Mouse (Mus musculus): Measurements from ENCODE around the gene Gdf10.

Gdf10 gene

DNA sequence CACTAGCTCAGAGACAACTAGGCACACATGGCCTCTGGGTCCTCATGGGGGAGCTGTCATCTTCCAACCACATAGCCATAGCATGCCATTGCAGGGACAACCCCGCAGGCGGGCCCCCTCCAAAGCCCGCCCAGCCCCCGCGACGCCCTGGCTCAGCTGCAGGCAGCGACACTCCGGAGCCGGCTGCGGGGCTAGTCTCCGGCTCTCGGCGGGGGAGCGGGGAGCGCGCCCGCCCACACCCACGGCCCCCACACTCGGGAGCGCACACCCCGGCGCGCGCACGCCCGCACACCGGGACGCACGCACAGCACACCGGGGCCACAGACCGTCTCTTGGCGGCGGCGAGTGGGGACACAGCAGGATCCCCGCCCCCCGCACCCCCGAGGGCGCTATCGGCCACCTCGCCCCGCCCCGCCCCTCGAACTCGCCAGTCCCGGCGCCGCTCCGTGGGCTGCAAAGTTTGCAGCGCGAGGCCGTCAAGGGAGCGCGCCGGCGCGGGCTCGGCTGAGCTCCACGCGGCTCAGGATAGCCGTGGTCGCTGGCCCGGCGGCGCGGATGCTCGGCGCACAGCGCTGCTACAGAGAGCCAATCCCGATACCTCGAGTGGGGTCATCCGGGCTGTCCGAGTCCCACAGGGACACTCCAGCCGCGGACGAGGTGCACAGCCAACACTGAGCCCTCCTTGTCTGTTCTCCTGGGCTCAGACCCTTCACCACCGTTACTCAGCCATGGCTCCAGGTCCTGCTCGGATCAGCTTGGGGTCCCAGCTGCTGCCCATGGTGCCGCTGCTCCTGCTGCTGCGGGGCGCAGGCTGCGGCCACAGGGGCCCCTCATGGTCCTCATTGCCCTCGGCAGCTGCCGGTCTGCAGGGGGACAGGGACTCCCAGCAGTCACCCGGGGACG, at the start of gene Gdf10:
Gene Gdf10 (plus strand): TSS at position 420 of the 903 bp plus-strand sequence.
- DNase-seq (ENCODE audit: low spot score in 2 of 2) = peak in 1 of 2 experiments; percentile 32

DNA sequence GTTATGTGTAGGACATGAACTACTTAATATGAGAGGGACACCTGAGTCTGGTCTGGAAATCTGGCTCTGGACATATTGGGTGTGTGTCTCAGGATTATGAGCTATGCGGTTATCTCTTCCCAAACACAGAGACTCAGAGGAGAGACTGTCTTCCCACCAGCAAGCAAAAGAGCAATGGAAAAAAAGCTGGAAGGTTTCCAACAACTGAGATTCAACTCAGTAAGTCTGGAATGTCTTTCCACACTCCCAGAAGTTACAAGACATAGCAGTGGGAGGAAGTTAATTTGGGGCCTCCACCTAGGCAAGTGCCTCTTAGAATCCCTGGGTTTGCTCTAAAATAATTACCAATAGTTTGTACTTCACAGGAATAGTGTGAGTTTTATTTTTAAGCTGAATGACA, 44.6 kb upstream of the Gdf10 start:
- no peak for DNase-seq (ENCODE audit: low spot score in 2 of 2)

DNA sequence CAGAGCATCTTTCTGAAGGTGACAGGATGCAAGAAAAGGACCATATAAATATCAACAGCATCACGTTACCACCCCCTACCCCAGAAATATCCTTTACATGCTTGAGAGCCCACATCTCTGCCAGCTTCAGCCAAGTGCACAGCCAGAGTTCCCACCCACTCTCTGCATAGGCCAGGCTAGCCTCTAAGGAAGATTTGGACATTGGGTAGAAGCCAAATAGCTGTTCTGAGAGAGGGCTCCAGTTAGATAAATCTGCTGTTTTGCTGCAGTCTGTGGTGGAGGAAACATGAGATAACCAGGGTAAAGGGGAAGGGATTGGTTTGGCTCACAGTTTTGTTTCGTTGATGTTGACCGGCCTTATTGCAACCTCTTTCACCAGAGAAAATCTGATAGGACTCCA, 43.2 kb upstream of the Gdf10 start:
- no peak for DNase-seq (ENCODE audit: low spot score in 2 of 2)

DNA sequence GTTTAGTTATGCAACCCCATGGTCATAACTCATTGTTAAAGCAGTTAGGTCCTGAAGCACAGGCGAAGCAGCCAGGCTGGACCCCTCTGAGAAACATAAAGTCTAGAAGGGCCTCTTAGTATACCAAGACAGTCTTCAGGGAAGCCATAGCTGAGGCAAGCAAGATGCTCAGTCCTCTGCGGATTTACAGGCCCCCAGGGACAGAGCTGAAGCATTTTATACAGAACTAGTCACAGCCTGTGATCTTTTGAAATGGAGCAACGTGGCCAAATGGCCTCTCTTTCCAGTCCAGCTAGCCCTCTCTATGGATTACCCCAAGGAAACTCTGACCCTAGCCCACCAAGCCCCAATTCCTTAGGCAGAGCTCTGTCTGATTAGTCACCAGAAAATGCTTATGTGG, 41.9 kb upstream of the Gdf10 start:
- DNase-seq (ENCODE audit: low spot score in 2 of 2) = no peak

DNA sequence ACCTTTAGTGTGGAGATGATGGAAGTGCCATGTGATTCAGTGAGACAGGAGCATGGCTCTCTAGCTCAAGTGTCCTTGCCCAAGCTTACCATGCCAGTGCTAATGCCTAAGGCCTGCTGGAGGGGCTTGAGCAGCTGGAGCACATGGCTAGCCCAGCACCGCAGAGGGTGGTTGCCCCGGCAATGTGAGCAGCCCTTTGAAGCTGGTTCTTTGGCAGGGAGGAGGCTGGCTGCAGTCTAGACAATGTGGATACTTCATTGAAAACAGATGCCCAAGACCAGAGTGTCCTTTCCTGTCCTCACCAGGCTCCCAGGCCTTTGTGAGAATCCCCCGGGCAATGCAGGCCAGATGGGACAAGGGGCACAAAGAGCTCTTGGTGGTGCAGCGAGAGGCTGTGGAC, 40.3 kb upstream of the Gdf10 start:
- DNase-seq (ENCODE audit: low spot score in 2 of 2) = no peak

DNA sequence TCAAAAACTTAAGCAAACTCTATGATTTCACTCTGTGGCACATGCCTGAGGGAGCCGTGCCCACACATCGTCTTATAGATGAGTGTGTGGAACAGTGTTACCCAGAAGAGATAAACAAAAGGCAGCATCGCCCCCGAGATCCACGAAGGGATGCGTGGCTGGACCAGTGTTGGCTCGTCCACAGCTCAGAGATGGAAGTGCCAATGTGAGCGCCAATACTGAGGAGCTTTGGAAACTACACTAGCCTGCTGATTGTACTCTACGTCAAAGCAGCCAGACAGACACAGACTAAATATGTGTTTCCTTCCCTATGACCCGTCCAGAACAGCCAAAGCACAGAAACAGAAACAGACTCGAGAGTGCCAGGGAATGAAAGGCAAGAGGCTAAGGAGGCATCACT, 37.9 kb upstream of the Gdf10 start:
- DNase-seq (ENCODE audit: low spot score in 2 of 2) = no peak

DNA sequence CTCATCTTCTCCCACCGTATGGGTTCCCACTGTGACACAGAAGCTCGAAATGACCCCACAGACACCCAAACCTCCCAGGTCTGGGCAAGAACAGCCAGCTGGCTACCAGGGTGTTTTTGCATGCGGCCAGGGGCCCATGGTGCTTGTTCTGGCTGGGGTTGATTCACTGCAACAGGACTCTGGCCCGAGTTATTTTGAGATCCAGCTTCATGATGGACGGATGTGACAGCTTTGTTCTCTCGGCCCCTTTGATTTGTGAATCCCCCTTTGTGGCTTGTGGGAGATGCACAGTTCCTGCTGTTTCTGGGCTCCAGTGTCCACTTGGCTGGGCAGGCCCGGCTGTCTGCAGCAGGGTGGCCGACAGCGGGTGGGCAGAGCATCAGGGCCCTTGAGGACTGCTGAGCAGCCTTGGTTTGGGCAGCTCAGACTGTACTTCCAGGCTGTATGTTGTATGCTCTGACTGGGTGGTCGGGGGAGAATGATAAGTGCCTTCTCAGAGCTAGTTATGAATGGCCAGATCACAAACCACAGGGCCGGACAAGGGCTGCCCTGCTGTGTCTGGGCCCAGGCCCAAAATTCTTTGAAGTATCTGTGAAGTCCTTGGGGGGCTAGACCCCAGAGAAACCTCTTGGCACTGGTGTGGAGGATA, 34.9 kb upstream of the Gdf10 start:
- no peak for DNase-seq (ENCODE audit: low spot score in 2 of 2)

DNA sequence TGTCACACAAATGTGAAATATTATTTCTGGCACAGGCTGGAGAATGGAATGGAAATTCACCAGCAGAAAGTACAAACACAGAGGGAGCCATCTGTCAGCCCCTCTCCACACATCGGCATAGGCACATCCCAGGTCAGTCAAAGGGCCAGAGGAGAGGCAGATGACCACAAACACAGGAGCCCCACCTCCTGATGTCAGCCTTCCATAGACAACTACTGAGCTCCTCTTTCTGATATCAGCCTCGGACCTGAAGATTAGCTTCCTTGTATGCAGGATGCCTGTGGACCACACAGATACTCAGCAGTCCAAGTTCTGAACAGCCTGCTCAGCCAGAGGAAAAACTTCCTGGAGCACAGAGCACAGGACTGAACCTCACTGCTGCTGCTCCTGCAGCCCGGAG, 33.4 kb upstream of the Gdf10 start:
- DNase-seq (ENCODE audit: low spot score in 2 of 2) = no peak

DNA sequence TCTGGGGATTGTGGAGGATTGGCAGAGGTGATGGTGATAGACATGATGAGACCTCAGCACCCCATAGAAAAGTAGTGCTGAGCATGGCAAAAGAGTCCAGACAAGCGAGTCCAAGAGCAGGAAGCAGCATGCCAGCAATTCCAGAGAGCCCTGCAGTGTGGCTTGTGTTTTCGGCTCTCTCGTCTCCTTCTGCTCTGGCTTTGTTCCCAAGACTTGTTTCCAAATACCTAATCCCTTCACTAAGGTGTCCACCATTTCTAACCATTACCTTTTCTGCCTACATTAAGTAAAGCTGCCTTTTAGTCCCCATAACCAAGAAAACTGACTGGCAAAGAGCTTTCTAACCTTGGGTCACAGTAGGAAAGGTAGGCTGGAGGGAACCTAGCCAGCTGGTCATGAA, 31.9 kb upstream of the Gdf10 start:
- no peak for DNase-seq (ENCODE audit: low spot score in 2 of 2)

DNA sequence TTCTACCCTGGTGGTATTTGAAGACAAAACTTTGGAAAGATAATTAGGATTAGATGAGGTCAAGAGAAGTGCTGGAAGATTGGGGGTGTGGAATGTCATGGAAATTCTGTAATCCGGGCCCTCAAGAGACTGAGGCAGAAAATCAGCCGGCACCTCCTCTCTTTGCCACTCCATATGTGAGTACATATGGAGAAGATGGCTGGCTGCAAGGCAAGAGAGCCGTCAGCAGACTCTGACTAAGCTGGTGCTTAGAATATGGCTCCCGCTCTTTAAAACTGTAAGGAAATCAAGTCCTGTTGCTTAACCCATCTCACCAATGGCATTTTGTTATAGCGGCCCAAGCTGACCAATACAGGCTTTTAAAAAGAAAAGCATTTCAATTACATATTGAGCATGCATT, 27.6 kb upstream of the Gdf10 start:
- DNase-seq (ENCODE audit: low spot score in 2 of 2) = peak in 1 of 2 experiments; percentile 11

DNA sequence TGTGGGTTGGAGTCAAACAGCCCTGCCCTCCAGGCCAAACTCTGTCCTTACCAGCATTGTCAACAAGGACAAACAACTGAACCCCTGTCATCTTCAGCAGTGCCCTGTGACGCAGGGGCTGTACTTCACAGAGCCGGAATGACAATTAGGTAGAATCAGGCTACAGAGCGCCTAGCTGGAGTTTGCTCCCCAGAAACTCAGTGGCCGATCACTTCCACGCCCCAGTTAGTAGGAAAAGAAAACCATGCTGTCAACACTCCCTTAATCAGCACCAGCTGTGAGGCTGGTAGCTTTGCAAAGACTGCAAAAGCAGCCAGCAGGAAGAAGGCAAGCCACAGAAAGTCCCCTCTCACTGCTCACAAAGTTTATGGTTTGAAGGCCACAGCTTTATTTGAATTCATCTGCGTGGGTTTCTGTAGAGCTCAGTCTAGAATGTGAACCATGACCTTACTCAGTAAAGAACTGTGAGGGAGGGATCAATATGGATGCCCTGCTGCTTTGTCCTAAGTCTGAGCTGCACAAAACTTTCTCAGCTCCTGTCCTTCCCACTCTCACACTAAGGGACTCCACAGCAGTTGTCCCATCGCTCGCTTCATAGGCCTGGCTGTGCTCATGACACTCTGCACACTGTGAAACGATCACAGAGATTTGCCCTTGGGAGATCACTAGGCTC, 26.6 kb upstream of the Gdf10 start:
- DNase-seq (ENCODE audit: low spot score in 2 of 2) = peak in 1 of 2 experiments; percentile 16

DNA sequence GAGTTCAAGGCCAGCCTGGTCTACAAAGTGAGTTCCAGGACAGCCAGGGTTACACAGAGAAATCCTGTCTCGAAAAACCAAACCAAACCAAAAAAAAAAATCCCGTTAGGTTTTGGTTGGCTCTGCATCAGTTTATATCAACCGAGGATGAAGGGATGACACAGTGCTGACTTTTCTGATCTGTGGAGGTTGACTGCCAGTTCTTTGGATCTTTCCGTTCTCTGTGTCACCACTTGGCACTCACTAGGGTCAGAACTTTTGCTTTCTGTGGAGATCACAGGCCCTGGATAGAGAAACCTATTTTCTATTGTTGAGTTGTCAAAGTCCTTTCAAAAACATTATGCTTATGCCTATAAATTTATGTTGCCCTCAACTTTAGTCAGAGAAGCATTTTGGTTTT, 20.6 kb upstream of the Gdf10 start:
- DNase-seq (ENCODE audit: low spot score in 2 of 2) = no peak

DNA sequence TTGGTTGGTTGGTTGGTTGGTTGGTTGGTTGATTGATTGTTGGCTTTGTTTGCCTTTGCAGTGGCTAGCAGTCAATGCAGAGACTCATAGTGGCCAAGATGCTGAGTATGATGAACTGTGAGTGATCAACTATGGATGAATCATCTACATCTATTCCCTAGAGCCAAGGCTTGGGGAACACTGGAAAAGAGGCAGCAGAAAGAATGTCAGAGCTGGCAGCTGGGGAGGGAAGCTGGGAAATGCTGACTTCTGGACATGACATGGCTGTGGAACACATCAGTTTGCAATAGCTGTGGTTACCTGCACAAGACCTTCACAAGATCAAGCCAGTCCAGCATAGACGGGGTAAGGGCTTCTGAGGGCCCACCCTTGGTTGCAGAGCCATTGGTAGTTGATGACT, 20.2 kb upstream of the Gdf10 start:
- no peak for DNase-seq (ENCODE audit: low spot score in 2 of 2)

DNA sequence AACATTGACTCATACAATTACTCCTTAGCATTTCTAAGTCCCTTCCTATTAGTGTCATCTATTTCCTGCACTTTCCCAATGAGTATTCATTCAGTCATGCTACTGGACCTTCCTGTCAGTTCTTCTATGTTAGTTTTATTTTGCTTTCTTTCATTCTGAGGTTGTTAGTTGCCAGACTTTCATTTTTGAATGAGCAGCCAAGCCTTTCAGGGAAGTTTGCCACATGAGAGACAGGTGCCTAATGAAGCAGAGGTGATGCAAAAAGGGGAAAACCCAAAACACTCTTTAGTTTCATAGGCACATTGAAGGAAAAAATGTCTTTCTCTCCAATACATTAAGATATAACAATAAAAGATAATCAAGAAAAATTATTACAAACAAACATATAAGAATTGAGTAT, 18.5 kb upstream of the Gdf10 start:
- DNase-seq (ENCODE audit: low spot score in 2 of 2) = no peak

DNA sequence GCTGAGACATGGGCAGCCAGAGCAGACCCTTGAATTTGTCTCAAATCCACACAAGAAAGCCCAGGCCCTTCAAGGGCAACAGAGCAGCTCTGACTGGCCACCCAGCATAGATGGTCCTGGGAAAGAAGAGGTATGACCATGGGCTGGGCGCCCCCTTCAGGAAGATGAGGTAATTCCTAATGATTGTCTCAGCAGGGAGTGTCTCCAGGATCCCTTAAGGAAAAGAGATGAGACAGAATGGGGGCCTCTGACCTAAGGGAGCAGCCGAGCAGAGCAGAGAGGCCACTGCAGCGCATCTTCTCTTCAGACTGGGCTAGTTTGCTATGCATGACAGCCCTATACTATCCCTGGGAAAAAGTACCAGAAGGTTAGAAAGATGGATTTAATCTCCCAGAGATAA, 9.7 kb upstream of the Gdf10 start:
- DNase-seq (ENCODE audit: low spot score in 2 of 2) = no peak

DNA sequence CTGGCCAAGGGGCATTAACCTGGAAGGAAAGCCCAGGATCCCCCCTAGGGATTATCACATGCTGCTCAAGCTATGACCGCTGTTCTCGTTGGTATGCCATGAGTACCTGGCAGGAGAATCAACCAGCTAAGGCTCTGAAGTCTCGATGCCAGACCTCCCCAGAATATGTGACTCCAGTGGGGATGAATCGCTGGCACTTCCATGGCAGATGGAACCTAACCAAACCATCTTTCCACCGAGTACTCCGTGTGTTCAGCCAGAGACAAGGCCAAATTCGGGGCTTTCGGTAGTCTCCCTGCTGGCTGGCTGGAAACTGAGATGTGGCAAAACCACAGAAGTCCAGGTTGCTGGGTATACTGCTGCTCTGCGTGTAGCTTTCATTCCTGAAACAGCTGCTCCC, 9.2 kb upstream of the Gdf10 start:
- DNase-seq (ENCODE audit: low spot score in 2 of 2) = no peak

DNA sequence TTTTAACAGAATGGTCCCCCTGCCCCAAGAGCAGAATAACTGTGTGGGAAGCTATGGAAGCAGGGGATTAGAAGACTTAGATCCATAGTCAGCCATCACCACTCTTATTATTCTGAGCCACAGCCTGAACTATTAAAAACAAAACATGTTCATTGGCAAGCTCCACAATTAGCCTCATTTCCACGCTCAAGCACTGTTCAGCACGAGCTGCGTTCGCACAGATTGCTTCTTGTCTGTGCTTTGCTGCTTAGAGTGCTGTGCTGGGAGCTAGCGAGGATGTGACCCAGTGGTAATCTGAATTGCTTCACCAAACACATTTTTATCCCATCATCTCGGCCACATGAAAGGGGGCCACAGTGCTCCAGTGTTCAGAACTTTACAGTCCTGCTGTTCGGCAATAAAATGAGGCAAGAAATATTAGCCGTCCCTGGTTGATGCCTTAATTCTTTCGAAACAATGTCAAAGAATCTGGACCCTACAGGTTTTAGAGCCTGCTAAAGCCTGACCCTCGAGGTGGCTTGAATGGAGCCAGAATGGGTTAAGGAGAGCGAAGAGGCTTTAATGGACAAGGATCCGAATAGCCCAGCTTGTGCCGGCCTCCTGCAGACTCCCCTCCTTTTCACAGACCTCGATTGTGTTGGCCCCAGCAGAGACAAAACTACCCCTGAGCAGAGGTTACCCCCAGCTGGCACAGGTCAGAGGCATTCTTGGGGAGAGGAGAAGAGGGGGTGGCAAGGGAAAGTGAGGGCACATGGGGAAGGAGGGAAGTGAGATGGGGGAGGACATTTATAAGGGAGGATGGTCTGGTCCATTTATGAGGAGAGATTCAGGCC, 2.4 kb upstream of the Gdf10 start:
- DNase-seq (ENCODE audit: low spot score in 2 of 2) = no peak

DNA sequence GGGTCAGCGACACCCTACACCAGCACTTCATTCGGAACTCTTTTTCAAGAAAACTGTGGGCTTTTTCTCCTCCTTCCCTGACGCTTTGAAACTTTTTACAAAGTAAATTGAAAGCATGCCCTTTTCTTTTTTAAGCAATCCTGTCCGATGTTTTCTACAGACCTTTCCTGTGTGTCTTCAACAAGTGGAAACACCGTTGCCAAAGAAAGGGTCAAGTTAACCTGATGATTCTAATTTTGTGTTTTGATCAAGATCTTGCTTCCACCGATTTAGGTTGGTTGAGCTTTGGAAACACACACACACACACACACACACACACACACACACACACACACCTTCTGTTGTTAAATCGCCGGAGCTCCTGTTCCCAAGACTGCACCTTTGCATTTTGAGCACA, 618 bp upstream of the Gdf10 start:
- no peak for DNase-seq (ENCODE audit: low spot score in 2 of 2)

DNA sequence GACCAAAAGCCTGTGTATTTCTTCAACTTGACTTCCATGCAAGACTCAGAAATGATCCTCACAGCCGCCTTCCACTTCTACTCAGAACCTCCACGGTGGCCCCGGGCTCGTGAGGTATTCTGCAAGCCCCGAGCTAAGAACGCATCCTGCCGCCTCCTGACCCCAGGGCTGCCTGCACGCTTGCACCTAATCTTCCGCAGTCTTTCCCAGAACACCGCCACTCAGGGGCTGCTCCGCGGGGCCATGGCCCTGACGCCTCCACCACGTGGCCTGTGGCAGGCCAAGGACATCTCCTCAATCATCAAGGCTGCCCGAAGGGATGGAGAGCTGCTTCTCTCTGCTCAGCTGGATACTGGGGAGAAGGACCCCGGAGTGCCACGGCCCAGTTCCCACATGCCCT, 8.5 kb downstream of the Gdf10 start:
- no peak for DNase-seq (ENCODE audit: low spot score in 2 of 2)

DNA sequence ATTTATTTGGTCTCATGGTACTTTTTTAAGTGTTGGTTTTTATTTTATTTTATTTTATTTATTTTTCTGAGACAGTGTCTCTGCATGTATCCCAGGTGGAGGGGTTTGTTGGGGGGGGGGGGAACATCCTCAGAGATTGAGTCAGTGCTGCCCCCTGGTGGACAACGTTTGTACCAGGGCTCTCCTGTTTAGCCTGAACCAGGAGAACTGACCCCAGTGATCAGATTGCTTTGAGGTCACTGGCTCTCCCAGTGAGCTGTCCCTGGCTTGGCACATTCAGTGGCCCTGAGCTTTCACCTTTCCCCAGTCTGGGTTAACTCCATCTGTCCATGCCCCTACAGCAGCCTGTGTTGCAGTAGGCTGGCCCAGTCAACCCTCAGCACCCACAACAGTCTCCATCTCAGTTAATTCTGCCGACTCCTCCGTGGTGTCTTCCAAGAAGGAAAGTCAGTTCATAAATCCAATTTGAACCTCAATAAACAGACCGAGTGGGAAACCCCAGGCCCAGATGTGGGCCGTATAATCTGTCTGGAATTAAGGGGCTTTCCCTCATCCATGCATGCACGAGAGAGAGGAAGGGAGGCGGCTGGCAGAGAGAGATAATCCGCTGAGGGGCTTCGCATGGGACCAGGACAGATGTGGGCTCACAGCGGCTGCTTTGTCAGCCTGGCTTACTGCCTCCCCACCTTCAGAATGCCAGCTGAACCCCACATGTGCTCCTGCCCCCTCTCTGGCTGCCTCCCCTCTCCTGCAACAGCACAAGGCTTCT, 9.7 kb downstream of the Gdf10 start:
- DNase-seq (ENCODE audit: low spot score in 2 of 2) = no peak

DNA sequence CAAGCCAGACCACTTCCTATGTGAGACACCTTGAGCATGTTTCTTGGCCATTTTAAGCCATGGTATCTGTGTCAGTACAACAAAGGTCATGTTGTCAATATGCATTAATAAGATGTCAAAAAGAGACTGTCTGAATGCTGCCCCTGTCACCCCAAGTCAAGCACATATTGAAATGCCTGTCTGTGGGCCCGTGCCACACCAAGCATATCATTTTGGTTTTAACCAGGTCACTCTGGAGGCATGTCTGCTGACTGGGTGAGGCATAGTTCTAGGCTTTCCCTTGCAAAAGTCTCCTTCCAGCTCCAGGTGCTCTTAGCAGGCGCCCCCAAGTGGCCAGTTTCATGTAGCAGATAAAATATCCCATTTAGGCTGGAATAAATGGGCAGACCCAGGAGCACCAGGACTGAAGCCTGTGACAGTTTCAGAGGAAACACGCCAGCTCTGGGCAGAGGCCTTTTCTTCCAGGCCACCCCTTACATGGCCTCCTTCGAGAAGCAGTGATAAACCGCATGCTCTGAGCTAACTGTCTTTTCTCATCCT, 10.5 kb downstream of the Gdf10 start:
- DNase-seq (ENCODE audit: low spot score in 2 of 2) = no peak

All from urinary bladder, postnatal 4 days (tissue).